Mouse (Mus musculus) heart, embryonic 11.5 days (tissue): Measurements from ENCODE around the gene Map2k4. TPM values are rescaled to one million over a fixed set of nuclear protein-coding genes. Genes with fewer than 3 reads are reported as not detected.

Experiments
- ATAC-seq: fragments of 200-750 bp; cut with Nextera tagmentation; replicated peaks from 2 replicates; pipeline ENCODE4 v1.8.0; 2017; ENCODE audit warnings: moderate library complexity; ENCODE audit not compliant: insufficient number of reproducible peaks, low FRiP score, low TSS enrichment
- H3K27ac ChIP-seq: fragments of 300-500 bp; sonication (generic); 2 replicates; pipeline ENCODE4 v1.5.1; 2014; ENCODE audit warnings: mild to moderate bottlenecking, low read depth, low read length
- H3K27me3 ChIP-seq: fragments of 300-500 bp; sonication (generic); 2 replicates; pipeline ENCODE4 v1.6.1; 2014; ENCODE audit warnings: mild to moderate bottlenecking, low read length, mixed read lengths; ENCODE audit not compliant: control insufficient read depth, insufficient read depth
- H3K36me3 ChIP-seq: fragments of 300-500 bp; sonication (generic); 2 replicates; pipeline ENCODE4 v1.6.1; 2014; ENCODE audit warnings: mild to moderate bottlenecking, low read length, moderate library complexity, mixed read lengths; ENCODE audit not compliant: control insufficient read depth, insufficient read depth
- H3K4me1 ChIP-seq: fragments of 300-500 bp; sonication (generic); 2 replicates; pipeline ENCODE4 v1.6.1; 2014; ENCODE audit warnings: low read length; ENCODE audit not compliant: control insufficient read depth, insufficient read depth
- H3K4me2 ChIP-seq: fragments of 300-500 bp; sonication (generic); 2 replicates; pipeline ENCODE4 v1.6.1; 2014; ENCODE audit warnings: mild to moderate bottlenecking, moderate library complexity
- H3K4me3 ChIP-seq: fragments of 300-500 bp; sonication (generic); 2 replicates; pipeline ENCODE4 v1.5.1; 2014; ENCODE audit warnings: low read depth, low read length
- H3K9ac ChIP-seq: fragments of 300-500 bp; sonication (generic); 2 replicates; pipeline ENCODE4 v1.6.1; 2014; ENCODE audit warnings: mild to moderate bottlenecking, low read depth, low read length, moderate library complexity
- H3K9me3 ChIP-seq: fragments of 300-500 bp; sonication (generic); replicated peaks from 2 replicates; pipeline ENCODE4 v1.6.1; 2016; ENCODE audit warnings: low read length; ENCODE audit not compliant: control insufficient read depth
- WGBS: fragments of 180-500 bp; shearing (Covaris S2); extraction: QIAGEN DNeasy Blood & Tissue Kit; methylation state at CpG from one replicate; pipeline ENCODE4 v1.1.7; 2014; ENCODE audit not compliant: insufficient replicate concordance; 5-methylcytosine and 5-hydroxymethylcytosine counted together
- polyA plus RNA-seq: library from polyadenylated mRNA; unstranded; fragments of >200 nt; fragmentation: Nextera tagmentation; extraction: Ambion mirVana; gene quantifications from 2 replicates; pipeline ENCODE4 v1.2.1, GENCODE M21; 2014

Map2k4 gene
- polyA plus RNA-seq, 1 experiment from 2014 or later = 80.0 TPM

DNA sequence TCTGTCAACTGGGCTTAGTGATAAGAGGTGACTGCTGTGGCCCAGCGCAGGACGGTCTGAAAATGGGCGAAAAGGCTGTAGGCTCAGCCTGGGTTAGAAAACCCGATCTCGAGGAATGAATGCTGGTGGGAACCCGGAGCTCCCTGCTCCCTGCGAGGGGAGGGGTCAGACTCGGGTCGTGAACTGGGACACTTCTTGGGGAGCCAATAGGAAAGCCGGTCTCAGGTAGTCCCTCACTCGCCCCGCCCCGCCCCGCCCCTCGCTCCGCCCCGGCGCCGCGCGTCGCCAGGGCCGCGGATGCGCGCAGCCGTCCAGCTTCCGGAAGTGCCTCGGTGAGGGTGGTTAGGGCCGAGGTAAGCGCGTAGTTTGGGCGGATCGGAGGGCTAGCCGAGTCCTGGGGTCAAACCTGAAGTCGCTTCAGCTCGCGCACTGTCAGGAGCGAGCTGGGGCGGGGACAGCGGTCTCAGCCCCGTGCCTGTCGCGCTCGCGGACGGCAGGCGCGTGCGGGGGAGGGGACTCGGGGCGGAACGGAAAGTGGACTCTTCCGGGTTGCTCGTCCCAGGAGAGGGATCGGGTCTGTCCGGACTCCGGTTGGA lies 18.9 kb upstream of the Map2k4 start, which contains the start of gene Zkscan6:
Gene Zkscan6, plus strand, starts transcription at position 267 of the 596 bp plus-strand sequence.
- ATAC-seq = peak; percentile 98
- Histone ChIP-seq H3K4me2 (peak within 1 kb of the TSS; percentile 77), H3K36me3 (no peaks in the 10 kb centered on the region), H3K27ac (peak within 1 kb of the TSS; percentile 75), H3K4me3 (peak within 1 kb of the TSS; percentile 60), H3K4me1 (peaks cover 4% of the 10 kb centered on the region), H3K27me3 (no peaks in the 10 kb centered on the region), H3K9ac (peak within 1 kb of the TSS; percentile 68), H3K9me3 (no peaks in the 10 kb centered on the region)
- under 1% methylated on average over 46 of the region's 58 CpGs for WGBS

- H3K9ac ChIP-seq = peak overlapping the region; percentile 17
- peak; percentile 43 for ATAC-seq
- no peaks in the 10 kb centered on the region for H3K9me3 ChIP-seq
- H3K4me1 ChIP-seq = peaks cover 4% of the 10 kb centered on the region
- WGBS = under 1% methylated on average over 20 of the region's 20 CpGs
- peak overlapping the region; percentile 75 for H3K27ac ChIP-seq
- H3K36me3 ChIP-seq = no peaks in the 10 kb centered on the region
- peak overlapping the region; percentile 77 for H3K4me2 ChIP-seq
- H3K4me3 ChIP-seq = peak overlapping the region; percentile 60
- no peaks in the 10 kb centered on the region for H3K27me3 ChIP-seq
Observed at GRCm38 (mm10) chr11:65806321-65806904, 18.3 kb upstream of the Map2k4 start.

- 50% methylated on average over 3 of the region's 3 CpGs for WGBS
- Histone ChIP-seq H3K36me3 (no peaks in the 10 kb centered on the region), H3K27ac (no peak overlapping the region), H3K27me3 (no peaks in the 10 kb centered on the region), H3K9ac (no peak overlapping the region), H3K4me2 (no peak overlapping the region), H3K4me1 (no peaks in the 10 kb centered on the region), H3K9me3 (no peaks in the 10 kb centered on the region), H3K4me3 (no peak overlapping the region)
- no peak for ATAC-seq
Observed at GRCm38 (mm10) chr11:65801899-65802298, 13.8 kb upstream of the Map2k4 start.

- ATAC-seq = no peak
- H3K4me2 ChIP-seq = no peak overlapping the region
- no peaks in the 10 kb centered on the region for H3K4me1 ChIP-seq
- no peak overlapping the region for H3K27ac ChIP-seq
- no peaks in the 10 kb centered on the region for H3K36me3 ChIP-seq
- no peak overlapping the region for H3K4me3 ChIP-seq
- WGBS = 80% methylated on average over 1 of the region's 1 CpGs
- H3K9me3 ChIP-seq = no peaks in the 10 kb centered on the region
- H3K27me3 ChIP-seq = no peaks in the 10 kb centered on the region
- no peak overlapping the region for H3K9ac ChIP-seq
Observed at GRCm38 (mm10) chr11:65795896-65796295, 7.8 kb upstream of the Map2k4 start.

DNA sequence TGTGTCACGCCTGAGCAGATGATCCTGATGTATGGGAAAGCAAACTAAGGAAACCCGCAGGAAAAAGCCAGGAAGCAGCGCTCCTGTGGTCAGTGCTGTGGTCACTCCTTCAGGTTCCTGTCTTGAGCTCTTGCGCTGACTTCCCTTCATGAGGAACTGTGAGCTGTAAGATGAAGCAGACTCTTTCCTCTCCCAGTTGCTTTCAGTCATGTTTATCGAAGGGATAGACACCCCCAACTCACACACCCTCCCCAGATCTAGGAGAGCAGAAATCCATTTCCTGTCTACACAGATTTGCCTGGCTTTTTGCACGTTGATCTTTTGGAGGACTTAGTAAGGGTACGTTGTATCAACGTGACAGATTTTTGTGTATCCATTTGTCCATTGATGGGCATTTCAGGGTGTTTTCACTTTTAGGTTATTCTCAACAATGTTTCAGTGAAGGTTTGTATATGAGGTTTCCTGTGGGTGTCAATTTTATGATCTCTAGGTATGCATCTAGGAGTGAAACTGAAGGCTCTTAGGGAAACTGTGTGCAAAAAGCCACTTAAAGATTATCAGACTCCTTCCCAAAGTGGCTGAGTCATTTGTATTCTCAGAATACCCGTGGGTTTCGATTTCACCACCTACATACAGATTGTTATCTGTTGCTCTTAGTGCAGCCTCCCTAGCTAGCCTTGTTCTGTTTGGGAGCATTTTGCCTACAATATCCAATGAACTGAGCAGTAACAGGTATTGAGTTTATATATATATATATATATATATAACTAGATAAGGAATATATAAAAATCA lies 6.5 kb upstream of the Map2k4 start:
- no peak for ATAC-seq
- WGBS = 56% methylated on average over 10 of the region's 10 CpGs
- no peak overlapping the region for H3K27ac ChIP-seq
- H3K27me3 ChIP-seq = no peaks in the 10 kb centered on the region
- H3K9ac ChIP-seq = no peak overlapping the region
- H3K9me3 ChIP-seq = no peaks in the 10 kb centered on the region
- H3K4me3 ChIP-seq = no peak overlapping the region
- no peaks in the 10 kb centered on the region for H3K4me1 ChIP-seq
- no peaks in the 10 kb centered on the region for H3K36me3 ChIP-seq
- no peak overlapping the region for H3K4me2 ChIP-seq

DNA sequence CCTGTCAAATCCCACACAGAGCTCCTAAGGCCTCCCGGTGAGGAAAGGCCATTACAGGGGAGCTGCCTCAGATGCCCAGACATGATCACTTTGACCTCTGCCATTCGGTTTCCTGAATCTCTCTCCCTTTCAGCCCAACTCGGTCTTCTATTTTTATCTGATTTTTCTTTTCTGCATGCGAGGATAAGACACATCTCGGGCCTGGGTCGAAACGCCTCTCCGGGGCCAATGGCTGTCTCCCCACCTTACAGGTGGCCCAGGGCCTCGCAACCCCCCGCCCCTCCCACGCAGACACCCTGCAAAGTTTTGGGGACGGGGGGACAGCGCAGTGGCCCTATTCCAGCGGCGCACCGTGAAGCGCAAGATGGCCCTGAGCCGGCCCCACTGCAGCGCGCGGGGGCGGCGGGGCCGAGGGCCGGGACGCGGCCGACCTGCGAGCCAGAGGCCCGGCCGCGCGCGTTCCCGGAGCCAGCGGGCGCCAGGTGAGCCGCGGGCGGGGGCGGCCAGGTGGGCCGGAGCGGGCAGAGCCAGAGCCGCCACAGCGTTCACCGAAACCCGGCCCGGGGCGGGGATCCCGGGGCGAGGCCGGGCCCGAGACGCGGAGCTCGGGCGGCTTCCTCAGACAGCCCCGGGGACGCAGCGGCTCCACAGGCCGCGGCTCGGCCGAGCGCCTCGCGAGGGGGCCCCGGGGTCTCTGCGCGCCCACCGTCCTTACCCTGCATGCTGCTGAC lies 511 bp downstream of the Map2k4 start:
- Histone ChIP-seq H3K27me3 (no peaks in the 10 kb centered on the region), H3K36me3 (no peaks in the 10 kb centered on the region), H3K27ac (peak overlapping the region; percentile 87), H3K4me2 (peak overlapping the region; percentile 82), H3K9ac (peak overlapping the region; percentile 97), H3K4me3 (peak overlapping the region; percentile 97), H3K9me3 (no peaks in the 10 kb centered on the region), H3K4me1 (peaks cover 11% of the 10 kb centered on the region)
- peak; percentile 71 for ATAC-seq
- WGBS = 1% methylated on average over 53 of the region's 71 CpGs

- peak overlapping the region; percentile 1; the same call in 1 of the 2 replicates for H3K4me3 ChIP-seq
- no peaks in the 10 kb centered on the region for H3K36me3 ChIP-seq
- ATAC-seq = no peak
- H3K4me1 ChIP-seq = peaks cover 11% of the 10 kb centered on the region
- H3K27me3 ChIP-seq = no peaks in the 10 kb centered on the region
- H3K4me2 ChIP-seq = peak overlapping the region; percentile 82
- no peak overlapping the region for H3K9ac ChIP-seq
- WGBS = 61% methylated on average over 2 of the region's 2 CpGs
- H3K9me3 ChIP-seq = no peaks in the 10 kb centered on the region
- H3K27ac ChIP-seq = no peak overlapping the region
Observed at GRCm38 (mm10) chr11:65786160-65786559, 1.9 kb downstream of the Map2k4 start.

DNA sequence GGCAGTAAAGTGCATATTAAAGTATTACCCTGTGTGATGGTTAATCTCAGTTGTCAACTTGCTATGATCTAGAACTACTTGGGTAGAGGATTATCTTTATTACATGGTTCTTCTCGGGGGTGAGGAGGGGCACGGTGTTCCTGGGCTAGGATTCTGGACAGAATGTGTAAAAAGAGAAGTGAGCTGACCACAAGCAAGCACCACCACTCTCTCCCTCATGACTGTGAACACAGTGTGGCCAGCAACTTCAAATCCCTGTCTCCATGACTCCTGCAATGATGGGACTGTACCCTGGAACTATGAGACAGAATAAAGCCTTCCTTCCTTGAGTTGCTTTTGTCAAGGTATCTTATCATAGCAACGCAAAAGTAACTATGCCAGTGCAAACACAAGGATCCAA lies 6.5 kb downstream of the Map2k4 start:
- H3K4me1 ChIP-seq = peaks cover 34% of the 10 kb centered on the region
- ATAC-seq = no peak
- WGBS = 85% methylated on average over 3 of the region's 3 CpGs

More for the DNA sequence above, 6.5 kb downstream of the Map2k4 start:
- Histone ChIP-seq H3K36me3 (no peaks in the 10 kb centered on the region), H3K9me3 (no peaks in the 10 kb centered on the region), H3K27me3 (no peaks in the 10 kb centered on the region), H3K27ac (no peak overlapping the region), H3K4me3 (no peak overlapping the region), H3K9ac (no peak overlapping the region), H3K4me2 (no peak overlapping the region)
